Comparison of ENCODE assay signal across 8 mouse cellular contexts in genomic region chr19:8966590-8967372, GRCm38 (mm10). TPM values are rescaled to one million over a fixed set of nuclear protein-coding genes. Genes with fewer than 3 reads are reported as not detected.
DNase-seq lines count a peak whose midpoint lies in the region; ATAC-seq and TF ChIP-seq lines count a peak whose summit lies in the region.

Gene Eef1g (plus strand): TSS chr19:8967041.

- peak within 1 kb of the TSS; percentile 88 for H3K4me3 ChIP-seq in hindbrain, embryonic 10.5 days
- peak within 1 kb of the TSS; percentile 64 for H3K4me3 ChIP-seq in lung, postnatal 0 days (ENCODE audit: low read depth, low read length)

- H3K9me3 ChIP-seq in hindbrain, embryonic 10.5 days: no peaks in the 10 kb centered on the region
- no peaks in the 10 kb centered on the region for H3K9me3 ChIP-seq in lung, postnatal 0 days (ENCODE audit: low read length)

- no peaks in the 10 kb centered on the region for H3K27me3 ChIP-seq in hindbrain, embryonic 10.5 days (ENCODE audit: insufficient read depth, poor library complexity, severe bottlenecking)
- H3K27me3 ChIP-seq in lung, postnatal 0 days (replicated peaks; ENCODE audit: insufficient read depth, low read length): no peaks in the 10 kb centered on the region

- ATAC-seq in frontal cortex, adult (ENCODE audit: low TSS enrichment): peak; percentile 94
- peak; percentile 99 for ATAC-seq in lung, postnatal 0 days

- peak; percentile 88 for TF ChIP-seq EP300 in lung, postnatal 0 days (IDR thresholded peaks at IDR 0.05)

- H3K27ac ChIP-seq in hindbrain, embryonic 10.5 days: peak within 1 kb of the TSS; percentile 95
- peak within 1 kb of the TSS; percentile 98 for H3K27ac ChIP-seq in lung, postnatal 0 days (ENCODE audit: low read length)

- no peak for TF ChIP-seq CTCF in lung, postnatal 0 days (IDR thresholded peaks at IDR 0.05)

- peaks cover 81% of the 10 kb centered on the region for H3K36me3 ChIP-seq in hindbrain, embryonic 10.5 days
- peaks cover 34% of the 10 kb centered on the region for H3K36me3 ChIP-seq in lung, postnatal 0 days (ENCODE audit: insufficient read depth, low read length)

- peaks cover 29% of the 10 kb centered on the region for H3K4me1 ChIP-seq in hindbrain, embryonic 10.5 days (replicated peaks)
- 0 out of 2 replicates have a peak, but pooled peaks cover 4% of the 10 kb centered on the region for H3K4me1 ChIP-seq in lung, postnatal 0 days (ENCODE audit: insufficient read depth, low read depth, low read length)

- DNase-seq in MN1 (ENCODE audit: low spot score): peak; percentile 96
- peak; percentile 99 for DNase-seq in cerebellum, adult 9-10 months
- peak; percentile 100 for DNase-seq in hindbrain, embryonic 10.5 days (ENCODE audit: low spot score)
- peak; percentile 100 for DNase-seq in layer of hippocampus, adult 9-11 months
- peak; percentile 100 for DNase-seq in lung, postnatal 0 days (ENCODE audit: low spot score)
- DNase-seq in ovary, postnatal 14 days (ENCODE audit: low spot score): peak; percentile 92
- peak; percentile 99 for DNase-seq in thymus, postnatal 14 days

- 2% methylated on average over 52 of the region's 52 CpGs for WGBS in hindbrain, embryonic 10.5 days
- under 1% methylated on average over 50 of the region's 52 CpGs for WGBS in lung, postnatal 0 days

- peak within 1 kb of the TSS; percentile 83 for H3K9ac ChIP-seq in lung, postnatal 0 days (replicated peaks; ENCODE audit: low read depth)

- H3K4me2 ChIP-seq in lung, postnatal 0 days (replicated peaks; ENCODE audit: low read depth, low read length): peak within 1 kb of the TSS; percentile 82

RNA-seq across cellular contexts. Expression of gene Eef1g, which starts in this region (rescaled TPM):
- polyA plus RNA-seq in hindbrain, embryonic 10.5 days (2016; fragmentation: Nextera tagmentation; extraction: Ambion mirVana): 402 and 497 TPM in 2 replicates
- polyA plus RNA-seq in lung, postnatal 0 days (2015; fragmentation: Nextera tagmentation; extraction: Ambion mirVana): 153 and 159 TPM in 2 replicates

Comparison
In these comparisons a context has a peak if more than half of its experiments do, and no peak if none do; other contexts are left out.
1. Peak in every context shown above with its lines: DNase-seq, ATAC-seq, H3K4me3 ChIP-seq and H3K27ac ChIP-seq.